Mouse (Mus musculus) brown adipose tissue, adult 24 weeks (tissue): Measurements from ENCODE around the gene Samd4. TPM values are rescaled to one million over a fixed set of nuclear protein-coding genes. Genes with fewer than 3 reads are reported as not detected.

Source experiments
- H3K27ac ChIP-seq: fragments of 200-500 bp; replicated peaks from 2 replicates; pipeline ENCODE4 v1.5.1; 2012; ENCODE audit warnings: low read depth, mild to moderate bottlenecking, low read length
- H3K4me1 ChIP-seq: fragments of 200-500 bp; 2 replicates; pipeline ENCODE4 v1.6.1; 2012; ENCODE audit warnings: low read length, mixed read lengths; ENCODE audit not compliant: control insufficient read depth, insufficient read depth, insufficient read length
- H3K4me3 ChIP-seq: fragments of 200-500 bp; 2 replicates; pipeline ENCODE4 v1.5.1; 2012; ENCODE audit warnings: low read depth, mild to moderate bottlenecking, low read length, moderate library complexity; ENCODE audit not compliant: insufficient read depth
- polyA plus RNA-seq: library from polyadenylated mRNA; stranded (reverse); fragments of >200 nt; gene quantifications from 2 replicates; pipeline ENCODE4 v1.2.4, GENCODE M21; 2012; ENCODE audit not compliant: missing spikeins, insufficient read depth, insufficient read length

Samd4 gene
- polyA plus RNA-seq, 1 experiment: 3.3 TPM

DNA sequence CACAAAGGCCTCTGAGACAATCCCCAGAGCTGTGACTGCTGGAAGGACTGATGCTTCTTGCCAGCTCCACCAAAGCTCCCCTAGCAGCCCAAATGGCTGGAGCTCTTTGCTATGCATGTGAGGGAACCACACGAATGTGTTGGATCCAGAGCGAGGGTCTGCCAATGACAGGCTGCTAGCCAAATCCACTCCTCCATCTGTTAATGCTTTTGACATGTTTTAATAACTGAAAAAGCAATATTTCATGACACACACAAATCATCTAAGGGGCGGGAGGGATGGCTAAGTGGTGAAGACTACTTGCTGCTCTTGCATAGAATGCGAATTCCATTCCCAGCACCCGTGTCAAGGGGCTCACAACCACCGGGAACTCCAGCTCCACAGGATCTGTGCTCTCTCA is 268.7 kb downstream of the Samd4 start:
- Histone ChIP-seq H3K27ac (no peak overlapping the region), H3K4me1 (no peaks in the 10 kb centered on the region), H3K4me3 (no peak overlapping the region)

- Histone ChIP-seq H3K27ac (no peak overlapping the region), H3K4me3 (no peak overlapping the region), H3K4me1 (no peaks in the 10 kb centered on the region)
Measured at GRCm38 (mm10) chr14:47154303-47154702, 271.6 kb downstream of the Samd4 start.

Other genes with a start within 250 kb of the Samd4 start
- 2.2 TPM in 1 of 2 replicates, not detected in the other for gene Cdkn3, start 122.3 kb upstream of the Samd4 start, polyA plus RNA-seq
- 95.9 and 138 TPM in 2 replicates for gene Cnih1, start 94.4 kb upstream of the Samd4 start, polyA plus RNA-seq
- gene Gmfb, start 60.6 kb upstream of the Samd4 start, polyA plus RNA-seq: 56.2 and 59.4 TPM in 2 replicates
- 54.0 and 58.7 TPM in 2 replicates for gene Cgrrf1, start 50.7 kb upstream of the Samd4 start, polyA plus RNA-seq